Mouse (Mus musculus) liver, adult 10 weeks (tissue): ENCODE results near the gene Vmn2r5. TPM values are rescaled to one million over a fixed set of nuclear protein-coding genes. Genes with fewer than 3 reads are reported as not detected.

ENCODE experiments used
- polyA plus RNA-seq: library from polyadenylated mRNA; stranded (reverse); fragments of 350-450 nt; fragmentation: Illumina TruSeq; extraction: RNeasy Lipid Tissue Mini Kit (QIAGEN cat#74804); gene quantifications from one replicate; pipeline ENCODE4 v1.2.3, GENCODE M21; 2014; ENCODE audit warnings: low read depth, low replicate concordance

Gene Vmn2r5
- not detected for polyA plus RNA-seq

DNA sequence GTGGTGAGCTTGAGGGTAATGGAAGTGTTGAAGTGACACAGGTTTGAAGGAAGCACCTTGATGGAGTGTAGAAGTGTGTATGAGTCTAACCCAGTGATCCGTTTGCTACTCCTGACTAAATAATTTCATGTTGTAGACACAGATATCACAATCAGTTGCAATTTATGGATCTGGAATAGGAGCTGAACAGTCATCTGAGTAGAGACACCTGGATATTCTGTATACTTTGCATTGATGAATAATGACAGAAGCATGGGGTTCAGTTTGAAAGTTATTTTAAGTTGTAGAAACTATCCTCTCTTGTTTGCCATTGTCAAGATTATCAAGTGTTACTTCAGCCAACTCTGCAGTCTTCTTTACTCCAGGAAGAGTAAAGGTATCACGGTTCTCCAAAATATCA is at the start of gene Vmn2r5:
Vmn2r5 (minus strand) TSS at position 101 of the 400 bp plus-strand sequence.

Other genes with a start within 250 kb of the Vmn2r5 start
- not detected for gene Vmn2r3, start 220.1 kb downstream of the Vmn2r5 start, polyA plus RNA-seq
- gene Vmn2r4, start 94.5 kb downstream of the Vmn2r5 start, polyA plus RNA-seq, result not detected
- not detected for gene Vmn2r6, start 56.0 kb upstream of the Vmn2r5 start, polyA plus RNA-seq